Mouse (Mus musculus) stomach, embryonic 15.5 days (tissue): ENCODE data around the gene Ip6k1. TPM values are rescaled to one million over a fixed set of nuclear protein-coding genes. Genes with fewer than 3 reads are reported as not detected.

Experiments used
- ATAC-seq: fragments of 200-750 bp; cut with Nextera tagmentation; 2 replicates; pipeline ENCODE4 v1.8.0; 2017; ENCODE audit warnings: low read depth, moderate number of reproducible peaks, moderate TSS enrichment; ENCODE audit not compliant: insufficient read depth, low FRiP score
- H3K27ac ChIP-seq: fragments of 300-500 bp; sonication (generic); 2 replicates; pipeline ENCODE4 v1.5.1; 2015; ENCODE audit warnings: mild to moderate bottlenecking, inconsistent platforms
- H3K27me3 ChIP-seq: fragments of 300-500 bp; sonication (generic); replicated peaks from 2 replicates; pipeline ENCODE4 v1.6.1; 2015; ENCODE audit warnings: inconsistent platforms
- H3K36me3 ChIP-seq: fragments of 300-500 bp; sonication (generic); 2 replicates; pipeline ENCODE4 v1.6.1; 2015; ENCODE audit warnings: inconsistent platforms
- H3K4me1 ChIP-seq: fragments of 300-500 bp; sonication (generic); 2 replicates; pipeline ENCODE4 v1.6.1; 2015; ENCODE audit warnings: inconsistent platforms
- H3K4me2 ChIP-seq: fragments of 300-500 bp; sonication (generic); 2 replicates; pipeline ENCODE4 v1.6.1; 2015; ENCODE audit warnings: mild to moderate bottlenecking, inconsistent platforms
- H3K4me3 ChIP-seq: fragments of 300-500 bp; sonication (generic); replicated peaks from 2 replicates; pipeline ENCODE4 v1.5.1; 2015; ENCODE audit warnings: inconsistent platforms
- H3K9ac ChIP-seq: fragments of 300-500 bp; sonication (generic); 2 replicates; pipeline ENCODE4 v1.6.1; 2015; ENCODE audit warnings: inconsistent platforms
- H3K9me3 ChIP-seq: fragments of 300-500 bp; sonication (generic); 2 replicates; pipeline ENCODE4 v1.6.1; 2016; ENCODE audit warnings: inconsistent platforms
- WGBS: fragments of 180-500 bp; shearing (Covaris S2); methylation state at CpG from one replicate; pipeline ENCODE4 v1.1.7; 2015; 5-methylcytosine and 5-hydroxymethylcytosine counted together
- polyA plus RNA-seq: library from polyadenylated mRNA; unstranded; fragments of >200 nt; fragmentation: Nextera tagmentation; extraction: Ambion mirVana; gene quantifications from 2 replicates; pipeline ENCODE4 v1.2.1, GENCODE M21; 2015

Gene Ip6k1
- polyA plus RNA-seq, 1 experiment from 2014 or later: 46.7 TPM

GRCm38 (mm10) chr9:108069529-108069928 is 67.2 kb downstream of the Ip6k1 start:
- no peak overlapping the region for H3K9ac ChIP-seq
- H3K4me3 ChIP-seq: no peak overlapping the region
- no peak overlapping the region for H3K27ac ChIP-seq
- no peak for ATAC-seq
- no peaks in the 10 kb centered on the region for H3K4me1 ChIP-seq
- no peaks in the 10 kb centered on the region for H3K27me3 ChIP-seq
- 90% methylated on average over 7 of the region's 7 CpGs for WGBS
- peaks cover 13% of the 10 kb centered on the region; the same call in 1 of the 2 replicates for H3K36me3 ChIP-seq
- no peaks in the 10 kb centered on the region for H3K9me3 ChIP-seq
- no peak overlapping the region for H3K4me2 ChIP-seq

DNA sequence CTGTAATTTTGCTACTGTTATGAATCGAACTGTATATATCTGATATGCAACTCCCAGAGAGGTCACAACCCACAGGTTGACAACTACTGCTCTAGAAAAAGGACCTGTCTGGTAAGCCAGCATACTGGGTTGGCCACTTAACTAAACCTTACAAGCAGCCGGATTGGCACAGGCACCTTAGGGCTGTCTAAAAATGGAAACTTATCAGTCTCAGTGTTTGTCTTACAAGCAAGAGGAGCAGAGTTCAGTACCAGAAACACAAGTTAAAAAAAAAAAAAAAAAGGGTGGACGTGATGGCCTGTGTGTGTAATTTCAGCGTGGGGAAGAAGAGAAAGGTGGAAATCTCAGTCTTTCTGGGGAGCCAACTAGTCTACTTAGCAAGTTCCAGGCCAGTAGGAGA is 69.5 kb downstream of the Ip6k1 start:
- Histone ChIP-seq H3K9ac (no peak overlapping the region), H3K4me1 (no peaks in the 10 kb centered on the region), H3K9me3 (no peaks in the 10 kb centered on the region), H3K27me3 (no peaks in the 10 kb centered on the region), H3K4me2 (no peak overlapping the region), H3K4me3 (no peak overlapping the region), H3K36me3 (peaks cover 13% of the 10 kb centered on the region; the same call in 1 of the 2 replicates), H3K27ac (peak overlapping the region; percentile 49; the same call in 1 of the 2 replicates)
- ATAC-seq: no peak
- 71% methylated on average over 4 of the region's 4 CpGs for WGBS

GRCm38 (mm10) chr9:108072481-108072924 is 70.2 kb downstream of the Ip6k1 start:
- Histone ChIP-seq H3K27me3 (no peaks in the 10 kb centered on the region), H3K4me2 (no peak overlapping the region), H3K4me3 (no peak overlapping the region), H3K9me3 (no peaks in the 10 kb centered on the region), H3K9ac (no peak overlapping the region), H3K4me1 (no peaks in the 10 kb centered on the region; the same call in 1 of the 2 replicates), H3K36me3 (peaks cover 13% of the 10 kb centered on the region; the same call in 1 of the 2 replicates), H3K27ac (peak overlapping the region; percentile 49; the same call in 1 of the 2 replicates)
- no peak for ATAC-seq
- WGBS: 55% methylated on average over 9 of the region's 9 CpGs

- Histone ChIP-seq H3K9ac (no peak overlapping the region), H3K9me3 (no peaks in the 10 kb centered on the region), H3K36me3 (peaks cover 13% of the 10 kb centered on the region; the same call in 1 of the 2 replicates), H3K4me3 (no peak overlapping the region), H3K4me1 (peaks cover 6% of the 10 kb centered on the region; the same call in 1 of the 2 replicates), H3K27ac (no peak overlapping the region), H3K27me3 (no peaks in the 10 kb centered on the region), H3K4me2 (no peak overlapping the region)
- 61% methylated on average over 7 of the region's 7 CpGs for WGBS
- ATAC-seq: no peak
Measured at GRCm38 (mm10) chr9:108073141-108073930, 71.0 kb downstream of the Ip6k1 start.

- Histone ChIP-seq H3K4me3 (peak within 1 kb of the TSS; percentile 95), H3K36me3 (peaks cover 6% of the 10 kb centered on the region), H3K27ac (peak within 1 kb of the TSS; percentile 58), H3K9me3 (no peaks in the 10 kb centered on the region), H3K4me1 (peaks cover 27% of the 10 kb centered on the region), H3K27me3 (peaks cover 19% of the 10 kb centered on the region), H3K9ac (peak within 1 kb of the TSS; percentile 98), H3K4me2 (peak within 1 kb of the TSS; percentile 91)
- ATAC-seq: peak; percentile 77
- 70% methylated on average over 5 of the region's 5 CpGs for WGBS
Measured at GRCm38 (mm10) chr9:108080168-108080567, 77.9 kb downstream of the Ip6k1 start, which contains the start of gene Mst1. Mst1 (plus strand) TSS chr9:108080436.

DNA sequence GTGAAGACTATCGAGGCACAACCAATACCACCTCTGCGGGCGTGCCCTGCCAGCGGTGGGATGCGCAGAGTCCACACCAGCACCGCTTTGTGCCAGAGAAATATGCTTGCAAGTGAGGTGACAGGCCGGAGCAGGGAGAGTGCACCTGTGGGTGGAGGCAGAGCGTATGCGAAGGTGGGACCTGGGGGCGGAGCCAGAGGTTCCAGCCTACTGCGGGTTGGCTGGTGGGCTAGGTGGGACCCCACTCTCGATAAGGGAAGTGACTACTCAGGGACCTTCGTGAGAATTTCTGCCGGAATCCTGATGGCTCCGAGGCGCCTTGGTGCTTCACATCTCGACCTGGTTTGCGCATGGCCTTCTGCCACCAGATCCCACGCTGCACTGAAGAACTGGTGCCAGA is 80.2 kb downstream of the Ip6k1 start:
- peaks cover 26% of the 10 kb centered on the region for H3K36me3 ChIP-seq
- H3K9ac ChIP-seq: 0 out of 2 replicates have a peak overlapping the region, but pooled peaks have one; percentile 16
- no peak for ATAC-seq
- no peak overlapping the region for H3K27ac ChIP-seq
- no peaks in the 10 kb centered on the region for H3K9me3 ChIP-seq
- peak overlapping the region; percentile 18; the same call in 1 of the 2 replicates for H3K4me3 ChIP-seq
- H3K27me3 ChIP-seq: peaks cover 19% of the 10 kb centered on the region
- H3K4me2 ChIP-seq: peak overlapping the region; percentile 48
- peaks cover 27% of the 10 kb centered on the region for H3K4me1 ChIP-seq
- 5% methylated on average over 19 of the region's 19 CpGs for WGBS

- 0 out of 2 replicates have a peak within 1 kb of the TSS, but pooled peaks have one; percentile 6 for H3K27ac ChIP-seq
- ATAC-seq: no peak
- 34% methylated on average over 12 of the region's 12 CpGs for WGBS
- H3K27me3 ChIP-seq: peaks cover 19% of the 10 kb centered on the region
- H3K9me3 ChIP-seq: no peaks in the 10 kb centered on the region
- 0 out of 2 replicates have a peak within 1 kb of the TSS, but pooled peaks have one; percentile 16 for H3K9ac ChIP-seq
- peaks cover 23% of the 10 kb centered on the region for H3K4me1 ChIP-seq
- H3K4me3 ChIP-seq: peak within 1 kb of the TSS; percentile 18; the same call in 1 of the 2 replicates
- H3K36me3 ChIP-seq: peaks cover 31% of the 10 kb centered on the region
- H3K4me2 ChIP-seq: peak within 1 kb of the TSS; percentile 48
Measured at GRCm38 (mm10) chr9:108082988-108083431, 80.7 kb downstream of the Ip6k1 start, which contains the start of gene Rnf123. Rnf123 (minus strand) TSS chr9:108083346.

DNA sequence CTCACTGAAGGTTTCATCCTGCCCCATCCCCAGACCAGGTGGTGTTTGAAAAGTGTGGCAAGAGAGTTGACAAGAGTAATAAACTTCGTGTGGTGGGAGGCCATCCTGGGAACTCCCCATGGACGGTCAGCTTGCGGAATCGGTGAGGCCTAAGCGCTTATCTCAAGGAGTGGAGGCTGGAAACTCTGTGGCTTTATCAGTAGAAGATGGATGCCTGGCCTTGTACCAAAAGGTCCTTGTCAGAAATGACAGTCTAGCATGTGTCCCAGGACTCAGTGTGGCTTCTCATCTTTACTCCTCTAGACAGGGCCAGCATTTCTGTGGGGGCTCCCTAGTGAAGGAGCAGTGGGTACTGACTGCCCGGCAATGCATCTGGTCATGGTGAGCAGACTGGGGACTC is 81.3 kb downstream of the Ip6k1 start:
- H3K36me3 ChIP-seq: peaks cover 36% of the 10 kb centered on the region
- H3K4me2 ChIP-seq: no peak overlapping the region
- peaks cover 18% of the 10 kb centered on the region for H3K4me1 ChIP-seq
- 72% methylated on average over 6 of the region's 6 CpGs for WGBS
- H3K9me3 ChIP-seq: no peaks in the 10 kb centered on the region
- no peak for ATAC-seq
- peaks cover 19% of the 10 kb centered on the region for H3K27me3 ChIP-seq
- no peak overlapping the region for H3K4me3 ChIP-seq
- no peak overlapping the region for H3K9ac ChIP-seq
- H3K27ac ChIP-seq: no peak overlapping the region

- Histone ChIP-seq H3K27me3 (peaks cover 19% of the 10 kb centered on the region), H3K36me3 (peaks cover 50% of the 10 kb centered on the region), H3K9me3 (no peaks in the 10 kb centered on the region), H3K4me3 (no peak overlapping the region), H3K27ac (no peak overlapping the region), H3K9ac (no peak overlapping the region), H3K4me2 (no peak overlapping the region), H3K4me1 (0 out of 2 replicates have a peak, but pooled peaks cover 12% of the 10 kb centered on the region)
- ATAC-seq: no peak
- 92% methylated on average over 4 of the region's 4 CpGs for WGBS
Measured at GRCm38 (mm10) chr9:108085261-108085660, 83.0 kb downstream of the Ip6k1 start.

DNA sequence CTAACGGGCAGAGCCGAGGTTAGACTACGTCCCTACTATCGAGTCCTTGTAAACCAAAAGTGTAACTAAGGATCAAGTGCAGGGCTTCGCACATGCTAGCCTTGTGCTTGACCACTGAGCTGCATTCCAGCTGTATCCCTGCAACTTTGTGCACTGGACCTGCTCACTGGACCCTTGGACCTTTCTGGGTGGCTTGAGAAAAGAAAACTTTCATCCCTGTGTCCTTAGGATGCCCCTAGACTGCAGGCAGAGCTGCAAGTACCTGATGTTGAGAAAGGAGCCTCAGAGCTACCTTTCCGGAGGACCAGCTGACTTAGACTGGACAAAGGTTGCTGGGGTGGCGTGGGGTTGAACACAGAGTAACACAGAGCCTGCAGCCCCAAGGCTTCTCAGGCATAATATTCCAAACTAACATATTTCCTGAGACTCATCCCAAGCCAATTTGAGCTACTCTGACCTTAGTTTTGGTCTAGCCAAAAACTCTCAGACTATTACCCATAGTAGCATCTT is 88.4 kb downstream of the Ip6k1 start:
- ATAC-seq: no peak

DNA sequence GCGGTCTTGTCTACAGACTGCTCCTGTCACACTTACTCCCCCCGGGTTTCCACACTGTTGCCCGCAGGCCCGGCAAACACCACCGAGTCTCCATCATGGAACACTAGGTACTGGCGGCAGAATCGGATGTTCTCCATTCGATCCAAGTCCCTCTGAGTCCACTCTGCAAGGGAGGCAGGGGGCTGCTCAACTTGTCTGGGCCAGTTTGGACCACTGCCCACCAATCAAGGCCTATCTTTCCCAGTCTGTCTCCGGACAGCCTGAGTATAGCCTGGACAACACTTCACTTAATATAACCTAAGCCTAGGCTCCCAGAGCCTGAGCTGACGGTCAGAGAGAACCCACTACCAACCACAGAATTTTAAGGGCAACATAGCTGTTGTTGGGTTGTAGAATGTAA is 91.3 kb downstream of the Ip6k1 start:
- H3K27ac ChIP-seq: peak overlapping the region; percentile 89
- WGBS: 66% methylated on average over 10 of the region's 10 CpGs
- no peak for ATAC-seq

More for the DNA sequence above, 88.4 kb downstream of the Ip6k1 start:
- H3K4me2 ChIP-seq: no peak overlapping the region
- no peak overlapping the region for H3K27ac ChIP-seq
- no peak overlapping the region for H3K4me3 ChIP-seq
- no peaks in the 10 kb centered on the region for H3K9me3 ChIP-seq
- H3K27me3 ChIP-seq: no peaks in the 10 kb centered on the region
- H3K36me3 ChIP-seq: peaks cover 59% of the 10 kb centered on the region
- 94% methylated on average over 7 of the region's 7 CpGs for WGBS
- H3K9ac ChIP-seq: no peak overlapping the region
- H3K4me1 ChIP-seq: peaks cover 12% of the 10 kb centered on the region

More for the DNA sequence above, 91.3 kb downstream of the Ip6k1 start:
- Histone ChIP-seq H3K4me1 (peaks cover 22% of the 10 kb centered on the region), H3K9ac (peak overlapping the region; percentile 85), H3K9me3 (no peaks in the 10 kb centered on the region), H3K27me3 (no peaks in the 10 kb centered on the region), H3K36me3 (peaks cover 33% of the 10 kb centered on the region), H3K4me2 (peak overlapping the region; percentile 97), H3K4me3 (peak overlapping the region; percentile 92)
